Mouse (Mus musculus) stomach, postnatal 0 days (tissue): ENCODE results near the gene Spr.

ENCODE experiments used
- CTCF ChIP-seq: IDR thresholded peaks from 2 replicates; pipeline ENCODE4 v1.5.1; 2016; ENCODE audit warnings: antibody characterized with exemption, low read depth, mild to moderate bottlenecking, moderate library complexity
- EP300 ChIP-seq: optimal IDR thresholded peaks from 2 replicates; pipeline ENCODE3; 2016; ENCODE audit warnings: antibody characterized with exemption

GRCm38 (mm10) chr6:85165440-85165921, 27.9 kb upstream of the Spr start:
- TF ChIP-seq CTCF (no peak), EP300 (no peak)
